Mouse (Mus musculus) bone marrow macrophage, adult 2 months (primary cell): ENCODE results near the gene Kmt5c.

Experiments used
- CTCF ChIP-seq: IDR thresholded peaks from 2 replicates; pipeline ENCODE4 v1.5.1; 2012; ENCODE audit warnings: low read depth, mild to moderate bottlenecking, low read length, moderate library complexity
- POLR2A ChIP-seq: IDR thresholded peaks from 2 replicates; pipeline ENCODE4 v1.6.1; 2012; ENCODE audit warnings: mild to moderate bottlenecking, low read depth, low read length, borderline replicate concordance

DNA sequence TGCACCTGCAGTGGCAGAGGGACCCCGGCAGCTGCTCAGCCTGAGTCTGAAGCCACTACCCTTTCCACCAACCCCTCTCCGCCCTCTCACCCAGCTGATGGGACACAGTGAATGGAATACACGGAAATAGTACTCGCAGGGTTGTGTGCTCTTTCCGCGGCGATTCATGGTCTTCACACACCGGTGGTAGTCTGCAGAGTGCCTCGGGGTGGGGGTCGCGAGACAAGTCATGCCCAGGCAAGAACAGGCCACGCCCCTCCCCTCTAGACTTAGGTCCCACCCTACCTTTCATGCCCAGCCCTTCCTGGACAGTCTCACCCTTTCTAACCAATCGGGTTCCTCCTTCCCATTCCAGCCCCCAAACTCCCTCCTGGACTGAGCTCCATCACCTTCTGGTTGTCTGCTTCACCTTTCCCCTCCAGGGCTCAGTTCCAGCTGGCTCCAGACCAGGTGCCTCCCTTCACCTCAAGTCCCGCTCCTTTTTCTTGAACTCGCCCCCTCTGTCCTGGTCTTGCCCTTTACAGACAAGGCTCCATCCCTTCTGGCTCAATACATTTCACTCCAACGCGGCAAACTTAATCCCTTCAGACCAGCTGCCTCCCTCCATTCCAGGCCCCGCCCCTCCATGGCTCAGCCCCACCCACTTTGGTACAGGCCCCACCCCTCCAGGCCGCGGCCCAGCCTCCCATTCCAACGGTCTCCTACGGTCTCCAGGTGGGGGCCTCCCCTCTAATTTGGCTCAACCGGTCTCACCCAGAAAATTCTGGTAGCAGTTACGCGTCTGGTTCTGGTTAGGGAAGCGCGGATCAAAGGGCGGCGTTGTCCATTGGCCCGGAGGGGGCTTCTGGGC, 12.3 kb downstream of the Kmt5c start:
- TF ChIP-seq POLR2A (no peak), CTCF (no peak)
